Mouse (Mus musculus) fat pad, adult 2 months (tissue): Measurements from ENCODE around the gene Pacsin3.
"Not testable (repeated sequence)": the region's sequence is repeated elsewhere in the genome, so short reads cannot be mapped to it uniquely, and the experiment has no call there.

Source experiments
- DNase-seq: peaks from one replicate; pipeline ENCODE4 v3.0.0-alpha.2; 2011; ENCODE audit warnings: low read depth, low spot score; ENCODE audit errors: extremely low read depth

Pacsin3 gene

GRCm38 (mm10) chr2:91255661-91256150 is at the start of gene Pacsin3:
Gene Pacsin3 (plus strand): TSS chr2:91255954.
- DNase-seq: no peak

- no peak for DNase-seq
These were observed 49.4 kb upstream of the Pacsin3 start for GRCm38 (mm10) chr2:91206254-91206775.

- no peak for DNase-seq
These were observed 42.4 kb upstream of the Pacsin3 start for GRCm38 (mm10) chr2:91213311-91213710.

DNA sequence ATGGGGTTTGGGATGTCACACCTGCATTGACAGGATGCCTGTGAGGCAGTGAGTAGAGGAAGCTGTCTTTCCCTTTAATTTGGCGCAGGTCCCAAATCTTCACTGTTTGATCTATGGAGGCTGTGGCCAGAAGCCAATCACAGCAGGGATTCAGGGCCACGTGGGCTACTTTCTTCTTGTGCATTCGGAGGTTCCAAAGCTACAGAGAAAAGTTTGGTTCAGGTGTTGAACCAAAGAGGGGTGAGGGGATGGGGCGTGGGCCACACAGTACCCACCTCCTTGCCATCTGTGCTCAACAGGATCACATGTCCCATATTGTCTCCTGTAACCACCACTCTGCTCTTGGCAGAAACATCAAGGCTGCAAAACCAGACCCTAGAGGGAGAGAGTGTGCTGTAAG is 38.7 kb upstream of the Pacsin3 start:
- DNase-seq: no peak

DNA sequence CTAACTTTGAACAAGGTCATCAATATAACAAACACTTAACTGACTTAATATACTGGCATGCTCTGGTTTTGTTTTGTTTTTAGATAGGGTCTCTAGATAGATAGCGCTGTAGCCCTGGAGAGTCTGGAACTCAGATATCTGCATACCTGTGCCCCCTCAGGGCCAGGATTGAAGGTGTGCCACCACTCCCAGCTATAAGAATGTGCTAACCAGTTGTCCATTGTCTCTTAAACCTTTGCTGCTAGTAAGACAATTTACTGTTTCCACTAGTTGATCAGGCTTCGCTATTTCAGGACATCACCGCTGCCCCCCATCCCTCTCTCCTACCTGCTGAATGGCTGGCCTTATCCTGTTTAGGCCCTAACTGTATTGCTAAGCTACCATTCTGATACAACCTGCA is 35.3 kb upstream of the Pacsin3 start:
- DNase-seq: no peak

- no peak for DNase-seq
These were observed 32.1 kb upstream of the Pacsin3 start for GRCm38 (mm10) chr2:91223614-91224013.

DNA sequence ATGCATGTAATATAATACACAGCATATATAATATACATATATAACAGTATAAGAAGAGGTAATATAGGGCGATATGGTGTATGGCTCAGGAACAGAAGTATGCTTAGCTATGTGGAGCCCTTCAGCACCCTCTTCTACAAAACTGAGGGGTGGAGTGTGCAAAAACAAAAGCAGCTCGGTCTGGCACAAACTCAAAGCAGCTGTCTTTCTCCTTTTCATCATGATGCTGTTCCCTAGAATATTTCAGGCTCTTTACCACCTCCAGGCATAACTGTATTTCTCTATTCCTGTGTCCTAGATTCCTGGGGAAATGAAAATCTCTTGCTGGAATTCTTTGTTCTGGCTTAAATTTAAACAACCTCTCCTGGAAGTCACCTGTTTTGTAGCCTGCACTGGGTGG is 26.0 kb upstream of the Pacsin3 start:
- no peak for DNase-seq

- peak; percentile 68 for DNase-seq
These were observed 18.9 kb upstream of the Pacsin3 start, which contains the start of gene Ddb2 for GRCm38 (mm10) chr2:91236601-91237510. Gene Ddb2 (minus strand): TSS chr2:91236982.

GRCm38 (mm10) chr2:91237511-91238080 is 18.2 kb upstream of the Pacsin3 start:
- DNase-seq: not testable (repeated sequence)

- no peak for DNase-seq
These were observed 13.2 kb upstream of the Pacsin3 start for GRCm38 (mm10) chr2:91242547-91242946.

DNA sequence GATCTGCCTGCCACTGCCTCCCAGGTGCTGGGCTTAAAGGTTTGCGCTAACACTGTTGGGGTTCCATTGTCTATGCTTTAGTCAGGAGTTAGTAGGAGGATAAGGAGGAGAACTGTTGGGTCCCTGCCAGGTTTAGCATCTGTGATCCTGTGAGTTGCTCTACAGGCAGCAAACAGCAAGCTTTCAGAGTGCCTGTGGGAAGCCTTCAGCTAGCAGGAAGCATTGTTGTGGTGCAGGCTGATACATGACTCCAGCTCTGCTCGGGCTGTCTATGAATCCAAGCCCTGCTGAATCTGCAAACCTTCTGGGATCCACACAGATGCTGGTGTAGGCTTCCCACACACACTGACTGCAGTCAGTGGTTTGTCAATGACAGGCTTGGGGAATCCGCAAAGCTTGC is 12.3 kb upstream of the Pacsin3 start:
- DNase-seq: no peak

DNA sequence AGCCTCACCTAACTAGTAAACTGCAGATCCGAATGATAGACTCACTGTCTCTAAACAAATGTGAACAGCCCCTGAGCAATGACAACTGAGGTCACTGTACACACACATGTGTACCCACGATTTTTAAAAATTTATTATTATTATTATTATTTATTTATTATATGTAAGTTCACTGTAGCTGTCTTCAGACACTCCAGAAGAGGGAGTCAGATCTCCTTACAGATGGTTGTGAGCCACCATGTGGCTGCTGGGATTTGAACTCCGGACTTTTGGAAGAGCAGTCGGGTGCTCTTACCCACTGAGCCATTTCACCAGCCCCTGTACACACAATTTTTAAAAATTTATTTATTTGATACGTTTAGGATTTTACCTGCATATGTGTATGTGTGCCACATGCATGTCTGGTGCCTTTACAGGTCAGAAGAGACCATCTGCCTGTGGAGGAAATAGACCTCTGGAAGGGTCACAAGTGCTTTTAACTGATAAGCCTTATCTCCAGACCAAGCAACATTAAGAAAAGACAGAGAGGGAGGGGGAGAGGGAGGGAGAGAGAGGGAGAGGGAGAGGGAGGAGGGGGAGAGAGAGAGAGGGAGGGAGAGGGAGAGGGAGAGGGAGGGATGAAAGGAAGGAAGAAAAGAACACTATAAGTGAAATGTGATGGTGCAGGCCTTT is 11.1 kb upstream of the Pacsin3 start:
- no peak for DNase-seq

DNA sequence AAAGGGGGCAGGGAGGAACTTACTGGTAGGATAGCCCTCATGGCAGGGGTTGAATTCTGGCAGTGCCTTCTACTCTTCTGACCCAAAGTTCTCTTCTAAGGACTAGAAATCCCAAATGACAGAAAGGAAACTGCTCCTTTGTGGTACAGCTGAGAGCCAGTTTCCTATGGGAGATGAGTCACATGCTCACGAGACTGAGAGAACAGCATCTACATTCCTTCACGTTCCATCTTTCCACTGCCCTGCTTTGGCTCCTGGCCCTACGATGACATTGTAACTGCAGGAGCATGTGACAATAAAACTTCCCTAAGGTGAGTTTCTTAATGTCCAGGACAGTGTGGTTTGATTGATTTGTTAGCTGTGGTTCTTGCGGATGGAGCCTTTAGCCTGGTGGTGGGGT is 7.4 kb upstream of the Pacsin3 start:
- DNase-seq: no peak

DNA sequence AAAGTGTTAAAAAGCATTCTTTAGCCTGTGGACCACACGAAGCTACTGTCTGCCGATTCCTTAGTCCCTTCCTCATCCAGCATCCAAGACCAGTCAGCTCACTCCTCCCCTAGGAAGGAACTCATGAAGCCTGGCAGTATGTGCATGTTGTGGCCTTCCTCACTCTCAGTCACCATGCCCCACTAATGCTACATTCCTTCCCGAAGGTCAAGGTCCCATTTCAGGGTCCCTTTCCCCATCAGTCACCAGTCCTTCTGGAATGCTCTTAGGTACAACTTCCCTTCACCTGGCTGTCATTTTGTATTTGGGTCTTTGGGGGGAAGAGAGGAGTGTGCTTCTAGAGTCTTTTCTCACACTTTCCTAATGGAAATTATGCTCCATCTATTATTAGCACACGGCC is 3.8 kb upstream of the Pacsin3 start:
- DNase-seq: no peak

GRCm38 (mm10) chr2:91252512-91252911 is 3.2 kb upstream of the Pacsin3 start:
- no peak for DNase-seq

GRCm38 (mm10) chr2:91254725-91255380 is 901 bp upstream of the Pacsin3 start:
- no peak for DNase-seq

DNA sequence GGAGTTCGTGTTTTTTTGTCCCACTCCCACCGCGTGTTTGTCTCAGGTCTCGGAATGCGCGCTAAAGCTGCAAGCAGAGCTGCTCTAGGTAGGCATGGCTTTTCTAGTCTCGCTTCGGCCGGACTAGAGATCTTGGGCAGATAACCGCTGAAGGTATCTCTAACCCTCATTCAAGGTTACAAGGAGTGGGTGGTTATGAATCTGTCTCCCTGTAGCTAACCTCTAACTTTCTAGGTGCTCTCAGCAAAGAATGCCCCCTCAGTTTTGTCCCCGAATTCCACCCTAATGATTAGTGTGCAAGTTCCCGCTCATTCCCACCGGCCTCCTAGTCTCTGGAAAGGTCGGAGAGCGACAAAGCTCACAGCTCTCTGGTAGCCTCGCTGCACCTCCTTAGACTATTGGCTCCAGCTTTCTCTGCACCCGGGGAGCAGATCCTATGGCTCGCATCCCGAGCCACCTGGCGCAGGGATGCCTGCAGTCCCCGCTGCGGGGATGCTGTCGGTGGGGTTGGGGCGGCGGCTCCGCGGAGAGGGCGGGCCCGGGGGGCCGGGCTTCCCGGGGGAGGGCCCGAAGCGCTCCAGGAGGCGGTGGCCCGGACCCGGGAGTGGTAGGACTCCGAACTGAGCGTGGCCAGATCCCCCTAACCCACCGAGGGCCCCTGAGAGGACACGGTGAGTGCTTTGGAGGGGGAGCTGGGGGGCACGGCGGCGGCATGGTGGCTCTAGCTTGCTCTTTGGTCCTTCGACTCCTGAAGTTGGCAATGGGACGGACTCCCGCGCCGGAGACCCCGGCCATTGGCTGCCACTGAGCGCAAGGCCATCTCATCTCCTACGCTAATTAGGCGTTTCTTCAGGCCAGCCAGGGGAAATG is 737 bp downstream of the Pacsin3 start:
- DNase-seq: no peak

GRCm38 (mm10) chr2:91257126-91257980 is 1.6 kb downstream of the Pacsin3 start:
- DNase-seq: no peak

DNA sequence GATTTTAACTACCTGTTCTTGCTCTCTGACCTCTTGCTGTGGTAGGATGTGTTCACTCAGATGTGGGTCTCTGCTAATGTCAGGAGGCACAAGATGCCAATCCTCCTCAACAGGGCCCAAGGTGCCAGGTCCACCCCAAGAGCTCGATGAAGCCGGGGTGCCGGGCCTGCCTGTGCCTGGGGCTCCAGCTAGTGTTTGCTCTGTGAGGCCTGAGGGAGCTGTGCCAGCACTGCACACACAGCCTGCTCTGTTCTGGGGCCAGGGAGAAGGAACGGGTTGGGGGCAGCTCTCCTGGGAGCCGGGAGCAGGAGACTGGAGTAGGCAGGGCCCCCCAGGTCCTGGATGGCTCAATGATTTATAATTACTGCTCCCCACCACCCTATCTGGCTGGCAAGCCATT is 2.3 kb downstream of the Pacsin3 start:
- no peak for DNase-seq
